Mouse (Mus musculus) C2C12 (cell line): Measurements from ENCODE around the gene Kcnj9.

Experiments used
- CEBPB ChIP-seq: IDR thresholded peaks from one replicate; pipeline ENCODE4 v1.6.1; 2011; ENCODE audit warnings: low read depth, mild to moderate bottlenecking, control low read depth, moderate library complexity
- CTCF ChIP-seq: IDR thresholded peaks from one replicate; pipeline ENCODE4 v1.5.1; 2011; ENCODE audit not compliant: control insufficient read depth, insufficient read depth, insufficient read length
- FOSL1 ChIP-seq: IDR thresholded peaks from one replicate; pipeline ENCODE4 v1.8.0; 2011; ENCODE audit warnings: mild to moderate bottlenecking, low read length; ENCODE audit not compliant: poor library complexity, insufficient read depth, severe bottlenecking
- MAX ChIP-seq: IDR thresholded peaks from one replicate; pipeline ENCODE4 v1.6.1; 2011; ENCODE audit warnings: mild to moderate bottlenecking, control low read depth
- MYOD1 ChIP-seq: IDR thresholded peaks from one replicate; pipeline ENCODE4 v1.6.1; 2011; ENCODE audit warnings: low read depth; ENCODE audit not compliant: control insufficient read depth, insufficient read length
- MYOG ChIP-seq: IDR thresholded peaks from one replicate; pipeline ENCODE4 v1.6.1; 2011; ENCODE audit not compliant: control insufficient read depth, insufficient read length; ENCODE audit errors: extremely low read depth
- USF1 ChIP-seq: IDR thresholded peaks from one replicate; pipeline ENCODE4 v1.6.1; 2011; ENCODE audit warnings: low read depth, mild to moderate bottlenecking, control low read depth, moderate library complexity

DNA sequence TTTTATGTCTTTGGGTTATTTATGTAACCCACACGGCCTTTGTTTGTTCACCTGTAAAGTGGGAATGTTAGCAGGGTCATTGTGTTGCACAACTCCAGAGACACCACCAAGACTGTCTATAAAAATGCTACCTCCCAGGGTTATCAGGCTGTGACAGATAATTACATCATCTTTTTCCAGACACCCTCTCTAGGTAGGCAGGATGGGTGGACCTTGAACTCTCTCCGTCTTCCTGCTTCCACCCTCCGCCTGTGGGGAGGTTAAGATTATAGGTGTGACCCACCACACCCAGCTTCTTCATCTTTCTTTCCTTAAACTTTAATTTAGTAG is 39.5 kb downstream of the Kcnj9 start:
- TF ChIP-seq MAX = no peak
- TF ChIP-seq MYOG = no peak
- TF ChIP-seq USF1 = no peak
- no peak for TF ChIP-seq CTCF
- TF ChIP-seq MYOD1 = no peak
- TF ChIP-seq CEBPB = peak; percentile 97
- TF ChIP-seq FOSL1 = no peak
